Mouse (Mus musculus): Measurements from ENCODE around the gene Arap1. TPM values are rescaled to one million over a fixed set of nuclear protein-coding genes. Genes with fewer than 3 reads are reported as not detected.

Arap1 gene
- polyA plus RNA-seq, 1 experiment from 2014 or later: 11.4 TPM

DNA sequence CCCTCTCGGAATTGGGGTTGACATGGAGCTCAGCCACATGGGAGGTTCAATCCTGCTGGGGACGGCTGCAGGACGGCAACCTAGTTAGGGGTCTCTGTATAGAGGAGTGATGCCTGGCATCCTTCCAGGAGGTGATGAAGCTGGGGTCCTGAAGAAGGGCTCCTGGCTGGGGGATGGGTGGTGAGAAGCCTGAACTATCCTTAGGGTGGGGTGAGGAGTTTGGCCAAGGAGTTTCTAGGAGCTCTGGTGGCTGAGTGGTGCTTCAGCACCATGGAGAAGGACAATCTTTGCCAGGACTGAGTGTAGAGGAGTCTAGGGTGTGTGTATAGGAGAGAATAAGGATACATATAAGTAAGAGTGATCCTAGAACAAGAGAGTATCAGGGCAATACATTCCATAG, 74.2 kb downstream of the Arap1 start:
- Histone ChIP-seq H3K4me2 (ENCODE audit: low read length) (peak overlapping the region; percentile 55), H3K9me3 (replicated peaks; ENCODE audit: control insufficient read depth, low read length, poor library complexity, severe bottlenecking) (no peaks in the 10 kb centered on the region), H3K27me3 (ENCODE audit: control insufficient read depth, insufficient read depth, low read depth, low read length) (no peaks in the 10 kb centered on the region), H3K27ac (ENCODE audit: low read length) (no peak overlapping the region), H3K4me1 (ENCODE audit: control insufficient read depth, insufficient read depth, low read length) (peaks cover 25% of the 10 kb centered on the region), H3K9ac (ENCODE audit: low read depth, low read length) (peak overlapping the region; percentile 60), H3K36me3 (ENCODE audit: control insufficient read depth, insufficient read depth, low read length) (no peaks in the 10 kb centered on the region), H3K4me3 (ENCODE audit: low read depth, low read length) (peak overlapping the region; percentile 38)
- ATAC-seq: peak; percentile 18; the same call in 1 of the 2 replicates
- WGBS: 9% methylated on average over 3 of the region's 3 CpGs

DNA sequence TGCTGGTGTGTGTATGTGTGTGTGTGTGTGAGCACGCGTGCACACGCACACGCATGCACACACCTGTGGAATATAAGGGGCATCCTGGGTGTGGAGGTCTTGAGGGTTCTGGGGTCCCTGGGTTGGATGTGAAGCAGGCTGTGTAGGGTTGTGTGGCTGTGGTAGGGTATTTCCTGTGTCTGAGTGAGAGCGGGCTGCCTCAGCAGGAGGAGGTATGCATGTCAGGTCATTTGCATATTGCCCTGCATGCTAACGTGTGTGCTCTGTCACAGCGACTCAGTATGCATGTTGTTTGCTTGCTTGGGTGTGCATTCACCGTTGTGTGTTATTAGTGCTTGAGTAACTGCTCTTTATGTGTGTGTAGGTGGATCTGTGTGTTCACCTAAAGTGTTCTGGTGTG, 74.8 kb downstream of the Arap1 start:
- peak overlapping the region; percentile 38; the same call in 1 of the 2 replicates for H3K4me3 ChIP-seq (ENCODE audit: low read depth, low read length)
- no peaks in the 10 kb centered on the region for H3K9me3 ChIP-seq (replicated peaks; ENCODE audit: control insufficient read depth, low read length, poor library complexity, severe bottlenecking)
- H3K27ac ChIP-seq (ENCODE audit: low read length): no peak overlapping the region
- peaks cover 28% of the 10 kb centered on the region for H3K4me1 ChIP-seq (ENCODE audit: control insufficient read depth, insufficient read depth, low read length)
- H3K4me2 ChIP-seq (ENCODE audit: low read length): peak overlapping the region; percentile 55
- H3K36me3 ChIP-seq (ENCODE audit: control insufficient read depth, insufficient read depth, low read length): no peaks in the 10 kb centered on the region
- WGBS: 73% methylated on average over 8 of the region's 8 CpGs
- ATAC-seq: no peak
- H3K27me3 ChIP-seq (ENCODE audit: control insufficient read depth, insufficient read depth, low read depth, low read length): no peaks in the 10 kb centered on the region
- no peak overlapping the region for H3K9ac ChIP-seq (ENCODE audit: low read depth, low read length)

DNA sequence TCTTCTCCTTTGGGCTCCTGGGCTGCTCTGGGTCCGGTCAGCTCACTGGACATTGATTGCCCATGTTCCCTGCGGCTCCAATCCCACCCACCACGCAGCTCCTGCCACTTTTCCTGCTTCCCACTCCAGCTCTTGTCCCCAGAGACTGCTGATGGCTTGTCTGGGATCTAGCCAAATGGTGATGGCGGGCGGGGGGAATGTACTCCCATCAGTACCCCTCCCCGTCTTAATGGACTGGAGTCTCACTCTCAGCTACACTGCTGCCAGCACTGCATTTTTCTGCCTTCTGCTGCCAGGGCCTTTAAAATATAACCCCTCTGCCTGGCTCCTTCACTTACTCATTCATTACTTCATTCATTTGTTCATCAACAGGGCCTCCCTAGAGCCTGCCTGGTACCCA, 76.1 kb downstream of the Arap1 start:
- Histone ChIP-seq H3K27me3 (ENCODE audit: control insufficient read depth, insufficient read depth, low read depth, low read length) (no peaks in the 10 kb centered on the region), H3K9me3 (replicated peaks; ENCODE audit: control insufficient read depth, low read length, poor library complexity, severe bottlenecking) (no peaks in the 10 kb centered on the region), H3K9ac (ENCODE audit: low read depth, low read length) (no peak overlapping the region), H3K4me3 (ENCODE audit: low read depth, low read length) (no peak overlapping the region), H3K27ac (ENCODE audit: low read length) (no peak overlapping the region), H3K4me1 (ENCODE audit: control insufficient read depth, insufficient read depth, low read length) (peaks cover 28% of the 10 kb centered on the region), H3K36me3 (ENCODE audit: control insufficient read depth, insufficient read depth, low read length) (no peaks in the 10 kb centered on the region), H3K4me2 (ENCODE audit: low read length) (peak overlapping the region; percentile 9; the same call in 1 of the 2 replicates)
- 69% methylated on average over 6 of the region's 6 CpGs for WGBS
- no peak for ATAC-seq

DNA sequence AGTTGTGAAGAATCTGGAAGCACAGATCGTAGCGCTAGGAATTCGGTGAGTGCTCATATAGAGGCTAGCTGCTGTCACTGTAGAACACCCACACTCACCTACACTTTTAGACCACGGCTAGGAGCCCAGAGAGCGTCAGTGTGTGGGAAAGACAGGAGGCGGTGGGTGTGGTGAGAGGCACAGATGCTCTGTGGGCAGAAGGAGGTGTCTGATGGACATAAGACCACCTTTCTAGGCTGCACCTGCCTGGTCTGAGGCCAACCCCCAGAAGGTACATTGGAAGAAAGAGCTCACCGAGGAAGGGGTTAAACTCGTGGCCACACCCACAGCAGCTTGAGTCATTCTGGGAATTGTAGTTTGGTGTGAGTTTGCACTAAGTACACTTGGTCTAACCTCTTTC, 78.8 kb downstream of the Arap1 start:
- ATAC-seq: peak; percentile 20
- no peak overlapping the region for H3K4me3 ChIP-seq (ENCODE audit: low read depth, low read length)
- H3K36me3 ChIP-seq (ENCODE audit: control insufficient read depth, insufficient read depth, low read length): no peaks in the 10 kb centered on the region
- no peaks in the 10 kb centered on the region for H3K9me3 ChIP-seq (replicated peaks; ENCODE audit: control insufficient read depth, low read length, poor library complexity, severe bottlenecking)
- H3K4me2 ChIP-seq (ENCODE audit: low read length): peak overlapping the region; percentile 19
- H3K4me1 ChIP-seq (ENCODE audit: control insufficient read depth, insufficient read depth, low read length): peaks cover 17% of the 10 kb centered on the region
- H3K27ac ChIP-seq (ENCODE audit: low read length): no peak overlapping the region
- no peak overlapping the region for H3K9ac ChIP-seq (ENCODE audit: low read depth, low read length)
- no peaks in the 10 kb centered on the region for H3K27me3 ChIP-seq (ENCODE audit: control insufficient read depth, insufficient read depth, low read depth, low read length)
- 76% methylated on average over 8 of the region's 8 CpGs for WGBS

GRCm38 (mm10) chr7:101427736-101428135, 79.9 kb downstream of the Arap1 start:
- Histone ChIP-seq H3K4me2 (ENCODE audit: low read length) (no peak overlapping the region), H3K9ac (ENCODE audit: low read depth, low read length) (no peak overlapping the region), H3K27me3 (ENCODE audit: control insufficient read depth, insufficient read depth, low read depth, low read length) (no peaks in the 10 kb centered on the region), H3K27ac (ENCODE audit: low read length) (no peak overlapping the region), H3K36me3 (ENCODE audit: control insufficient read depth, insufficient read depth, low read length) (no peaks in the 10 kb centered on the region), H3K9me3 (replicated peaks; ENCODE audit: control insufficient read depth, low read length, poor library complexity, severe bottlenecking) (no peaks in the 10 kb centered on the region), H3K4me1 (ENCODE audit: control insufficient read depth, insufficient read depth, low read length) (peaks cover 13% of the 10 kb centered on the region), H3K4me3 (ENCODE audit: low read depth, low read length) (no peak overlapping the region)
- ATAC-seq: no peak
- WGBS: 21% methylated on average over 2 of the region's 2 CpGs

DNA sequence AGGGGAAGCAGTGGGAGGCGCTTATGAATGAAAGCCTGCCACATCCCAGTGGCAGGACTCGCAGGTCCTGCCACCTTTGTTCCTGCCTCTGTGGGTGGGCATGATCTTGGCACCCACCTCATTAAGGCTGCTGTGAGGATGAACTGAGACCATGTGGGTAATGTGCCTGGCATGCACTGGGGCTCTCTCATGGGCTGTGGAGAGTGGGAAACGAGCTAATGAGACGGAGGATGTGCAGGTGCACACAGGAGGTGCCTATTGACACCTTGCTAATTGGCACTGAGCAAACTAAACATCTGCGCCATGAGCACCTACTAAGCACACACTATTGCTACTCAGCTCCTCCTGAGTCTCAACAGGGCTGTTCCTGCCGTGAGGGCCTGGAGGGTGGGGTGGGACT, 87.2 kb downstream of the Arap1 start:
- Histone ChIP-seq H3K4me1 (ENCODE audit: control insufficient read depth, insufficient read depth, low read length) (no peaks in the 10 kb centered on the region), H3K27me3 (ENCODE audit: control insufficient read depth, insufficient read depth, low read depth, low read length) (no peaks in the 10 kb centered on the region), H3K4me2 (ENCODE audit: low read length) (no peak overlapping the region), H3K9me3 (replicated peaks; ENCODE audit: control insufficient read depth, low read length, poor library complexity, severe bottlenecking) (no peaks in the 10 kb centered on the region), H3K4me3 (ENCODE audit: low read depth, low read length) (no peak overlapping the region), H3K27ac (ENCODE audit: low read length) (no peak overlapping the region), H3K36me3 (ENCODE audit: control insufficient read depth, insufficient read depth, low read length) (no peaks in the 10 kb centered on the region), H3K9ac (ENCODE audit: low read depth, low read length) (no peak overlapping the region)
- ATAC-seq: no peak
- WGBS: 44% methylated on average over 6 of the region's 6 CpGs

DNA sequence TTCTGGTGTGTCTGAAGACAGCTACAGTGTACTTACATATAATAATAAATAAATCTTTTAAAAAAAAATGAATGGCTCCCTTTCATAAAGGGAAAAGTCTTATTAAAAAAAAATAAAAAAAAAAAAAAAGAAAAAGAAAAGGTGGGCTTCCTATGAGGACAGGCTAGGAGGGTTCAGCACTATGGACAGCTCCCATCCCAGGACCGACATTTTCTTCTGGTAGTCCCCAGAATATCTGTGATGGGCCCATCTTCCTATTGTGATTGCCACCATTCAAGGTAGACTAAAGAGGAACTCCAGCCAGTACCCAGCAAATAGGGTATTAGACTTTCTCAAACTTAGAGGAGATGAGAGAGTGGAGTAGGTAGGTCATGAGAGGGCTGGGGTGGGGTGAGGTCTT, 90.0 kb downstream of the Arap1 start:
- WGBS: 15% methylated on average over 1 of the region's 1 CpGs
- Histone ChIP-seq H3K4me2 (ENCODE audit: low read length) (no peak overlapping the region), H3K4me3 (ENCODE audit: low read depth, low read length) (no peak overlapping the region), H3K27me3 (ENCODE audit: control insufficient read depth, insufficient read depth, low read depth, low read length) (no peaks in the 10 kb centered on the region), H3K36me3 (ENCODE audit: control insufficient read depth, insufficient read depth, low read length) (no peaks in the 10 kb centered on the region), H3K4me1 (ENCODE audit: control insufficient read depth, insufficient read depth, low read length) (no peaks in the 10 kb centered on the region), H3K9ac (ENCODE audit: low read depth, low read length) (no peak overlapping the region), H3K27ac (ENCODE audit: low read length) (no peak overlapping the region), H3K9me3 (replicated peaks; ENCODE audit: control insufficient read depth, low read length, poor library complexity, severe bottlenecking) (no peaks in the 10 kb centered on the region)
- no peak for ATAC-seq

GRCm38 (mm10) chr7:101443093-101443492, 95.2 kb downstream of the Arap1 start:
- H3K9ac ChIP-seq (ENCODE audit: low read depth, low read length): no peak overlapping the region
- no peak overlapping the region for H3K27ac ChIP-seq (ENCODE audit: low read length)
- H3K36me3 ChIP-seq (ENCODE audit: control insufficient read depth, insufficient read depth, low read length): no peaks in the 10 kb centered on the region
- no peaks in the 10 kb centered on the region for H3K9me3 ChIP-seq (replicated peaks; ENCODE audit: control insufficient read depth, low read length, poor library complexity, severe bottlenecking)
- H3K4me3 ChIP-seq (ENCODE audit: low read depth, low read length): no peak overlapping the region
- WGBS: 50% methylated on average over 10 of the region's 10 CpGs
- no peak overlapping the region for H3K4me2 ChIP-seq (ENCODE audit: low read length)
- no peaks in the 10 kb centered on the region for H3K27me3 ChIP-seq (ENCODE audit: control insufficient read depth, insufficient read depth, low read depth, low read length)
- 0 out of 2 replicates have a peak, but pooled peaks have one; percentile 53 for ATAC-seq
- H3K4me1 ChIP-seq (ENCODE audit: control insufficient read depth, insufficient read depth, low read length): no peaks in the 10 kb centered on the region

GRCm38 (mm10) chr7:101444211-101444610, 96.3 kb downstream of the Arap1 start:
- ATAC-seq: no peak
- H3K9ac ChIP-seq (ENCODE audit: low read depth, low read length): no peak overlapping the region

More at GRCm38 (mm10) chr7:101444211-101444610, 96.3 kb downstream of the Arap1 start:
- WGBS: 75% methylated on average over 4 of the region's 4 CpGs
- Histone ChIP-seq H3K27ac (ENCODE audit: low read length) (no peak overlapping the region), H3K36me3 (ENCODE audit: control insufficient read depth, insufficient read depth, low read length) (no peaks in the 10 kb centered on the region), H3K4me1 (ENCODE audit: control insufficient read depth, insufficient read depth, low read length) (no peaks in the 10 kb centered on the region), H3K27me3 (ENCODE audit: control insufficient read depth, insufficient read depth, low read depth, low read length) (no peaks in the 10 kb centered on the region), H3K4me3 (ENCODE audit: low read depth, low read length) (no peak overlapping the region), H3K4me2 (ENCODE audit: low read length) (no peak overlapping the region), H3K9me3 (replicated peaks; ENCODE audit: control insufficient read depth, low read length, poor library complexity, severe bottlenecking) (no peaks in the 10 kb centered on the region)

All from midbrain, embryonic 16.5 days (tissue).